ENCODE assay signal across 8 mouse cellular contexts in the genomic region with DNA sequence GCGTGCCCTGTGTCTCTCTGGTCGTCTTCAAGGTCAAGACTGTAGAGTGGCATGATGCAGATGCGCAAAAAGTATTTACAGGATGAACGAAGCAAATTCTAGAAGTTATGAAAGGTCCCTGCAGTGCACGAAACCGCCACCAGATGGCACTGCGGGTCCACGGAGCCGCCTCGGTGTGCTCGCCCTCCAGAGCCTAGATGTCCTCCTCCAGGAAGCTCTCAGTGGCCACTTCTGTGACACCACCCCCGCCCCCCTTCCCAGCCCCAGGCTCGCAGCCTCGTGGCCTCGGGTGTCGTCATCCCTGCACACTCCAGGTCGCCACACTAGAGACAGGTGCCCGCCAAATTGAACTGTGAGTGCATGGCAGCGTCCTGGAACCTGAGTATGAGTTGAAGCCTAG. TPM values are rescaled to one million over a fixed set of nuclear protein-coding genes. Genes with fewer than 3 reads are reported as not detected.
A peak's percentile ranks its signal among the peaks of the same experiment; 100 is the strongest.
DNase-seq lines count a peak whose midpoint lies in the region; ATAC-seq and TF ChIP-seq lines count a peak whose summit lies in the region.

No protein-coding gene starts in this region.

- DNase-seq in B cell, adult 2 months: peak; percentile 93 to 94
- DNase-seq in liver, embryonic 13.5 days: peak; percentile 66
- DNase-seq in natural killer cell, adult 2 months (ENCODE audit: low spot score in 2 of 2): peak; percentile 83 to 87
- DNase-seq in stomach, postnatal 0 days (ENCODE audit: low spot score): peak; percentile 87

- peaks cover 8% of the 10 kb centered on the region; the same call in 1 of the 2 replicates for H3K9me3 ChIP-seq in heart, embryonic 12.5 days (replicated peaks)
- peaks cover 5% of the 10 kb centered on the region; the same call in 1 of the 2 replicates for H3K9me3 ChIP-seq in kidney, embryonic 15.5 days (replicated peaks)
- H3K9me3 ChIP-seq in liver, embryonic 13.5 days (replicated peaks): peaks cover 8% of the 10 kb centered on the region
- no peaks in the 10 kb centered on the region for H3K9me3 ChIP-seq in stomach, postnatal 0 days (ENCODE audit: control insufficient read depth, low read length)

- ATAC-seq in heart, embryonic 12.5 days (ENCODE audit: insufficient number of reproducible peaks, low FRiP score): peak; percentile 43; the same call in 1 of the 2 replicates
- ATAC-seq in kidney, embryonic 15.5 days (replicated peaks; ENCODE audit: low FRiP score): peak; percentile 59; the same call in 1 of the 2 replicates
- ATAC-seq in liver, embryonic 13.5 days (ENCODE audit: low read depth): peak; percentile 52
- peak; percentile 43 for ATAC-seq in stomach, postnatal 0 days (ENCODE audit: low FRiP score, low TSS enrichment)

- H3K9ac ChIP-seq in heart, embryonic 12.5 days: no peak overlapping the region
- no peak overlapping the region for H3K9ac ChIP-seq in kidney, embryonic 15.5 days
- H3K9ac ChIP-seq in liver, embryonic 13.5 days: peak overlapping the region; percentile 44; the same call in 1 of the 2 replicates
- H3K9ac ChIP-seq in stomach, postnatal 0 days (ENCODE audit: low read length): no peak overlapping the region

- peaks cover 50% of the 10 kb centered on the region for H3K27me3 ChIP-seq in heart, embryonic 12.5 days (replicated peaks)
- H3K27me3 ChIP-seq in kidney, embryonic 15.5 days: peaks cover 52% of the 10 kb centered on the region
- peaks cover 59% of the 10 kb centered on the region for H3K27me3 ChIP-seq in liver, embryonic 13.5 days
- no peaks in the 10 kb centered on the region; the same call in 1 of the 2 replicates for H3K27me3 ChIP-seq in stomach, postnatal 0 days (ENCODE audit: control insufficient read depth, insufficient read depth, low read length)

- no peak for TF ChIP-seq POLR2A in bone marrow macrophage, adult 2 months (IDR thresholded peaks at IDR 0.05; ENCODE audit: borderline replicate concordance, low read depth, low read length)
- TF ChIP-seq POLR2A in embryonic fibroblast, embryonic 13.5 days (IDR thresholded peaks at IDR 0.05; ENCODE audit: low read depth, low read length): no peak

- peak; percentile 81 for TF ChIP-seq CTCF in bone marrow macrophage, adult 2 months (IDR thresholded peaks at IDR 0.05; ENCODE audit: low read depth, low read length)
- TF ChIP-seq CTCF in embryonic fibroblast, embryonic 13.5 days (IDR thresholded peaks at IDR 0.05; ENCODE audit: borderline replicate concordance, insufficient read depth, low read length): peak; percentile 97
- TF ChIP-seq CTCF in stomach, postnatal 0 days (IDR thresholded peaks at IDR 0.05; ENCODE audit: low read depth): peak; percentile 97

- TF ChIP-seq EP300 in stomach, postnatal 0 days (optimal IDR thresholded peaks at IDR 0.05): no peak

- 3% methylated on average over 19 of the region's 19 CpGs for WGBS in heart, embryonic 12.5 days
- WGBS in kidney, embryonic 15.5 days: 2% methylated on average over 19 of the region's 19 CpGs
- 3% methylated on average over 19 of the region's 19 CpGs for WGBS in liver, embryonic 13.5 days (ENCODE audit: insufficient replicate concordance)
- 3% methylated on average over 19 of the region's 19 CpGs for WGBS in stomach, postnatal 0 days

- H3K4me3 ChIP-seq in bone marrow macrophage, adult 2 months (ENCODE audit: insufficient read depth, low read length): no peak overlapping the region
- H3K4me3 ChIP-seq in embryonic fibroblast, embryonic 13.5 days (ENCODE audit: insufficient read depth, low read length): no peak overlapping the region
- H3K4me3 ChIP-seq in heart, embryonic 12.5 days: peak overlapping the region; percentile 14; the same call in 1 of the 2 replicates
- H3K4me3 ChIP-seq in kidney, embryonic 15.5 days (replicated peaks): 0 out of 2 replicates have a peak overlapping the region, but pooled peaks have one; percentile 4
- H3K4me3 ChIP-seq in liver, embryonic 13.5 days (replicated peaks): no peak overlapping the region
- H3K4me3 ChIP-seq in stomach, postnatal 0 days (ENCODE audit: low read depth, low read length): no peak overlapping the region

- H3K27ac ChIP-seq in bone marrow macrophage, adult 2 months (ENCODE audit: insufficient read depth, low read depth, low read length): no peak overlapping the region
- no peak overlapping the region for H3K27ac ChIP-seq in embryonic fibroblast, embryonic 13.5 days (ENCODE audit: insufficient read depth, low read length)
- no peak overlapping the region for H3K27ac ChIP-seq in heart, embryonic 12.5 days (ENCODE audit: poor library complexity, severe bottlenecking)
- H3K27ac ChIP-seq in kidney, embryonic 15.5 days: no peak overlapping the region
- H3K27ac ChIP-seq in liver, embryonic 13.5 days: no peak overlapping the region
- no peak overlapping the region for H3K27ac ChIP-seq in stomach, postnatal 0 days (replicated peaks)

- H3K36me3 ChIP-seq in heart, embryonic 12.5 days: no peaks in the 10 kb centered on the region
- H3K36me3 ChIP-seq in kidney, embryonic 15.5 days: no peaks in the 10 kb centered on the region
- H3K36me3 ChIP-seq in liver, embryonic 13.5 days: no peaks in the 10 kb centered on the region
- H3K36me3 ChIP-seq in stomach, postnatal 0 days (ENCODE audit: control insufficient read depth, insufficient read depth, low read length): no peaks in the 10 kb centered on the region

- H3K4me1 ChIP-seq in bone marrow macrophage, adult 2 months (ENCODE audit: control insufficient read depth, insufficient read depth, low read length): no peaks in the 10 kb centered on the region
- H3K4me1 ChIP-seq in embryonic fibroblast, embryonic 13.5 days (ENCODE audit: control insufficient read depth, insufficient read depth, low read length): no peaks in the 10 kb centered on the region
- H3K4me1 ChIP-seq in heart, embryonic 12.5 days (replicated peaks): peaks cover 24% of the 10 kb centered on the region
- H3K4me1 ChIP-seq in kidney, embryonic 15.5 days: peaks cover 21% of the 10 kb centered on the region
- peaks cover 19% of the 10 kb centered on the region for H3K4me1 ChIP-seq in liver, embryonic 13.5 days (replicated peaks)
- H3K4me1 ChIP-seq in stomach, postnatal 0 days (replicated peaks; ENCODE audit: control insufficient read depth, insufficient read depth): no peaks in the 10 kb centered on the region

- H3K4me2 ChIP-seq in heart, embryonic 12.5 days: peak overlapping the region; percentile 58; the same call in 1 of the 2 replicates
- H3K4me2 ChIP-seq in kidney, embryonic 15.5 days: peak overlapping the region; percentile 43
- peak overlapping the region; percentile 36 for H3K4me2 ChIP-seq in liver, embryonic 13.5 days
- peak overlapping the region; percentile 23; the same call in 1 of the 2 replicates for H3K4me2 ChIP-seq in stomach, postnatal 0 days (replicated peaks; ENCODE audit: low read depth)

RNA-seq across cellular contexts. Expression of gene Ckm, which starts 0.8 kb away (rescaled TPM):
- 0.65 TPM in 1 of 2 replicates, not detected in the other for polyA plus RNA-seq in bone marrow macrophage, adult 2 months (2012; ENCODE audit: insufficient read depth, insufficient read length, missing spikeins)
- polyA plus RNA-seq in embryonic fibroblast, embryonic 13.5 days (2011; ENCODE audit: insufficient read length, low read depth, missing spikeins): not detected in 2 replicates
- 60.6 and 62.3 TPM in 2 replicates for polyA plus RNA-seq in heart, embryonic 12.5 days (2016; fragmentation: Nextera tagmentation; extraction: Ambion mirVana)
- 22.6 and 58.1 TPM in 2 replicates for polyA plus RNA-seq in kidney, embryonic 15.5 days (2015; fragmentation: Nextera tagmentation; extraction: Ambion mirVana)
- 0.82 and 1.6 TPM in 2 replicates for polyA plus RNA-seq in liver, embryonic 13.5 days (2015; fragmentation: Nextera tagmentation; extraction: Ambion mirVana)
- 42.1 and 43.6 TPM in 2 replicates for polyA plus RNA-seq in stomach, postnatal 0 days (2015; fragmentation: Nextera tagmentation; extraction: Ambion mirVana)

RNA-seq across cellular contexts. Expression of gene Klc3, which starts 1.5 kb away (rescaled TPM):
- polyA plus RNA-seq in bone marrow macrophage, adult 2 months (2012; ENCODE audit: insufficient read depth, insufficient read length, missing spikeins): 0.95 TPM in 1 of 2 replicates, not detected in the other
- polyA plus RNA-seq in embryonic fibroblast, embryonic 13.5 days (2011; ENCODE audit: insufficient read length, low read depth, missing spikeins): 5.3 and 6.3 TPM in 2 replicates
- polyA plus RNA-seq in heart, embryonic 12.5 days (2016; fragmentation: Nextera tagmentation; extraction: Ambion mirVana): 4.2 and 4.6 TPM in 2 replicates
- 5.1 and 6.3 TPM in 2 replicates for polyA plus RNA-seq in kidney, embryonic 15.5 days (2015; fragmentation: Nextera tagmentation; extraction: Ambion mirVana)
- 0.31 and 0.70 TPM in 2 replicates for polyA plus RNA-seq in liver, embryonic 13.5 days (2015; fragmentation: Nextera tagmentation; extraction: Ambion mirVana)
- 24.3 and 26.5 TPM in 2 replicates for polyA plus RNA-seq in stomach, postnatal 0 days (2015; fragmentation: Nextera tagmentation; extraction: Ambion mirVana)

RNA-seq across cellular contexts. Expression of gene Ercc2, which starts 23.6 kb away (rescaled TPM):
- 14.5 and 18.9 TPM in 2 replicates for polyA plus RNA-seq in bone marrow macrophage, adult 2 months (2012; ENCODE audit: insufficient read depth, insufficient read length, missing spikeins)
- polyA plus RNA-seq in embryonic fibroblast, embryonic 13.5 days (2011; ENCODE audit: insufficient read length, low read depth, missing spikeins): 14.3 and 22.7 TPM in 2 replicates
- polyA plus RNA-seq in heart, embryonic 12.5 days (2016; fragmentation: Nextera tagmentation; extraction: Ambion mirVana): 15.9 and 17.5 TPM in 2 replicates
- 16.0 and 19.5 TPM in 2 replicates for polyA plus RNA-seq in kidney, embryonic 15.5 days (2015; fragmentation: Nextera tagmentation; extraction: Ambion mirVana)
- polyA plus RNA-seq in liver, embryonic 13.5 days (2015; fragmentation: Nextera tagmentation; extraction: Ambion mirVana): 8.6 and 9.9 TPM in 2 replicates
- polyA plus RNA-seq in stomach, postnatal 0 days (2015; fragmentation: Nextera tagmentation; extraction: Ambion mirVana): 6.0 and 6.4 TPM in 2 replicates

RNA-seq across cellular contexts. Expression of gene Ppp1r13l, which starts 45.9 kb away (rescaled TPM):
- 1.6 and 4.0 TPM in 2 replicates for polyA plus RNA-seq in bone marrow macrophage, adult 2 months (2012; ENCODE audit: insufficient read depth, insufficient read length, missing spikeins)
- 11.0 and 12.5 TPM in 2 replicates for polyA plus RNA-seq in embryonic fibroblast, embryonic 13.5 days (2011; ENCODE audit: insufficient read length, low read depth, missing spikeins)
- polyA plus RNA-seq in heart, embryonic 12.5 days (2016; fragmentation: Nextera tagmentation; extraction: Ambion mirVana): 17.5 and 19.4 TPM in 2 replicates
- 5.5 and 5.8 TPM in 2 replicates for polyA plus RNA-seq in kidney, embryonic 15.5 days (2015; fragmentation: Nextera tagmentation; extraction: Ambion mirVana)
- 1.1 and 1.2 TPM in 2 replicates for polyA plus RNA-seq in liver, embryonic 13.5 days (2015; fragmentation: Nextera tagmentation; extraction: Ambion mirVana)
- 10.3 and 12.2 TPM in 2 replicates for polyA plus RNA-seq in stomach, postnatal 0 days (2015; fragmentation: Nextera tagmentation; extraction: Ambion mirVana)

RNA-seq across cellular contexts. Expression of gene Cd3eap, which starts 46.1 kb away (rescaled TPM):
- polyA plus RNA-seq in bone marrow macrophage, adult 2 months (2012; ENCODE audit: insufficient read depth, insufficient read length, missing spikeins): 7.8 and 8.4 TPM in 2 replicates
- polyA plus RNA-seq in embryonic fibroblast, embryonic 13.5 days (2011; ENCODE audit: insufficient read length, low read depth, missing spikeins): 13.3 and 13.4 TPM in 2 replicates
- 17.6 and 18.4 TPM in 2 replicates for polyA plus RNA-seq in heart, embryonic 12.5 days (2016; fragmentation: Nextera tagmentation; extraction: Ambion mirVana)
- polyA plus RNA-seq in kidney, embryonic 15.5 days (2015; fragmentation: Nextera tagmentation; extraction: Ambion mirVana): 27.0 and 28.3 TPM in 2 replicates
- 15.0 and 16.3 TPM in 2 replicates for polyA plus RNA-seq in liver, embryonic 13.5 days (2015; fragmentation: Nextera tagmentation; extraction: Ambion mirVana)
- polyA plus RNA-seq in stomach, postnatal 0 days (2015; fragmentation: Nextera tagmentation; extraction: Ambion mirVana): 13.4 and 13.6 TPM in 2 replicates

Comparison
In these comparisons a context has a peak if more than half of its experiments do, and no peak if none do; other contexts are left out.
1. H3K4me3 ChIP-seq: peak in heart, embryonic 12.5 days (single experiment) and kidney, embryonic 15.5 days (single experiment); none in bone marrow macrophage, adult 2 months (single experiment), embryonic fibroblast, embryonic 13.5 days (single experiment), liver, embryonic 13.5 days (single experiment) and stomach, postnatal 0 days (single experiment).
2. Peak in every context shown above with its lines, with median percentiles within 50 percentile points of each other: DNase-seq, CTCF ChIP-seq, ATAC-seq and H3K4me2 ChIP-seq.